Mouse (Mus musculus): ENCODE data around the gene Lnp1.
A peak's percentile ranks its signal among the peaks of the same experiment; 100 is the strongest.
"Not testable (repeated sequence)": the region's sequence is repeated elsewhere in the genome, so short reads cannot be mapped to it uniquely, and the experiment has no call there.

Gene Lnp1

GRCm38 (mm10) chr16:56928023-56928422 is at the start of gene Lnp1:
Lnp1 (minus strand) TSS chr16:56928061.
- no peak for DNase-seq

GRCm38 (mm10) chr16:56974646-56975045 is 46.8 kb upstream of the Lnp1 start:
- DNase-seq, result no peak

- DNase-seq, result not testable (repeated sequence)
Measured at GRCm38 (mm10) chr16:56958311-56958710, 30.4 kb upstream of the Lnp1 start.

GRCm38 (mm10) chr16:56949085-56949484 is 21.2 kb upstream of the Lnp1 start:
- DNase-seq, result no peak

GRCm38 (mm10) chr16:56942341-56942740 is 14.5 kb upstream of the Lnp1 start:
- DNase-seq, result no peak

GRCm38 (mm10) chr16:56920102-56920657 is 7.7 kb downstream of the Lnp1 start:
- no peak for DNase-seq

- DNase-seq, result no peak
Measured at GRCm38 (mm10) chr16:56917230-56917629, 10.6 kb downstream of the Lnp1 start.

- no peak for DNase-seq
Measured at GRCm38 (mm10) chr16:56908986-56909385, 18.9 kb downstream of the Lnp1 start.

GRCm38 (mm10) chr16:56902206-56902605 is 25.7 kb downstream of the Lnp1 start:
- not testable (repeated sequence) for DNase-seq

GRCm38 (mm10) chr16:56891583-56891982 is 36.3 kb downstream of the Lnp1 start:
- DNase-seq, result no peak

GRCm38 (mm10) chr16:56886616-56887116 is 41.2 kb downstream of the Lnp1 start:
- no peak for DNase-seq

- peak; percentile 50 to 71 for DNase-seq
Measured at GRCm38 (mm10) chr16:56885824-56886615, 41.8 kb downstream of the Lnp1 start, which contains the start of gene Tmem45a. Tmem45a (minus strand) TSS chr16:56886166.

- no peak for DNase-seq
Measured at GRCm38 (mm10) chr16:56884811-56885210, 43.0 kb downstream of the Lnp1 start.

- no peak for DNase-seq
Measured at GRCm38 (mm10) chr16:56873410-56873809, 54.5 kb downstream of the Lnp1 start.

- no peak for DNase-seq
Measured at GRCm38 (mm10) chr16:56870458-56870857, 57.4 kb downstream of the Lnp1 start.

- DNase-seq, result no peak
Measured at GRCm38 (mm10) chr16:56868361-56868760, 59.5 kb downstream of the Lnp1 start.

GRCm38 (mm10) chr16:56867591-56867990 is 60.3 kb downstream of the Lnp1 start:
- DNase-seq, result no peak
